Mouse (Mus musculus): ENCODE results near the gene Slamf8. TPM values are rescaled to one million over a fixed set of nuclear protein-coding genes. Genes with fewer than 3 reads are reported as not detected.
A peak's percentile ranks its signal among the peaks of the same experiment; 100 is the strongest.

The Slamf8 gene
- total RNA-seq, 1 experiment: not detected

- Histone ChIP-seq H3K4me1 (ENCODE audit: control insufficient read depth in 2 of 2, insufficient read depth in 2 of 2, low read length in 2 of 2, poor library complexity in 1 of 2) (0 out of 4 replicates have a peak, but pooled peaks cover 0 to 1% of the 10 kb centered on the region in 2 experiments), H3K4me3 (ENCODE audit: insufficient read depth in 1 of 2, low read depth in 1 of 2, low read length in 2 of 2, poor library complexity in 1 of 2, severe bottlenecking in 1 of 2) (no peak overlapping the region), H3K27ac (ENCODE audit: insufficient read depth, low read depth, low read length, poor library complexity, severe bottlenecking) (no peak overlapping the region), H3K9me3 (ENCODE audit: control insufficient read depth, insufficient read depth, low read depth, low read length) (no peaks in the 10 kb centered on the region), H3K9ac (ENCODE audit: insufficient read depth, low read depth, low read length, poor library complexity, severe bottlenecking) (no peak overlapping the region), H3K36me3 (ENCODE audit: control insufficient read depth, insufficient read depth, low read length, poor library complexity, severe bottlenecking) (no peaks in the 10 kb centered on the region)
- TF ChIP-seq ZC3H11A (IDR thresholded peaks at IDR 0.05; ENCODE audit: borderline replicate concordance, low read depth, low read length) (no peak), CHD2 (IDR thresholded peaks at IDR 0.05; ENCODE audit: low read depth, low read length) (no peak), ZNF384 (IDR thresholded peaks at IDR 0.05; ENCODE audit: low read depth, low read length) (no peak), MAFK (IDR thresholded peaks at IDR 0.05; ENCODE audit: insufficient read depth, low read depth, low read length) (no peak), HCFC1 (IDR thresholded peaks at IDR 0.05; ENCODE audit: borderline replicate concordance, insufficient read depth, low read length) (no peak)
- in situ Hi-C loops (cut with MboI; ENCODE audit: low sequenced_read_pairs in 2 of 2, unreplicated experiment in 2 of 2): no loop called here
- no peak for DNase-seq (ENCODE audit: low read depth, low spot score)
These were observed 24.3 kb upstream of the Slamf8 start for GRCm38 (mm10) chr1:172614654-172615053.

- DNase-seq (ENCODE audit: low read depth, low spot score): no peak
- in situ Hi-C loops (cut with MboI; ENCODE audit: low sequenced_read_pairs in 2 of 2, unreplicated experiment in 2 of 2): no loop called here
- H3K4me1 ChIP-seq (ENCODE audit: control insufficient read depth in 2 of 2, insufficient read depth in 2 of 2, low read length in 2 of 2, poor library complexity in 1 of 2): 0 out of 4 replicates have a peak, but pooled peaks cover 0 to 1% of the 10 kb centered on the region in 2 experiments
- H3K9ac ChIP-seq (ENCODE audit: insufficient read depth, low read depth, low read length, poor library complexity, severe bottlenecking): no peak overlapping the region
- no peaks in the 10 kb centered on the region for H3K9me3 ChIP-seq (ENCODE audit: control insufficient read depth, insufficient read depth, low read depth, low read length)
- no peaks in the 10 kb centered on the region for H3K36me3 ChIP-seq (ENCODE audit: control insufficient read depth, insufficient read depth, low read length, poor library complexity, severe bottlenecking)
- TF ChIP-seq HCFC1 (IDR thresholded peaks at IDR 0.05; ENCODE audit: borderline replicate concordance, insufficient read depth, low read length) (no peak), ZNF384 (IDR thresholded peaks at IDR 0.05; ENCODE audit: low read depth, low read length) (no peak), CHD2 (IDR thresholded peaks at IDR 0.05; ENCODE audit: low read depth, low read length) (no peak), ZC3H11A (IDR thresholded peaks at IDR 0.05; ENCODE audit: borderline replicate concordance, low read depth, low read length) (no peak; the same call in 1 of the 2 replicates), MAFK (IDR thresholded peaks at IDR 0.05; ENCODE audit: insufficient read depth, low read depth, low read length) (no peak)
- H3K4me3 ChIP-seq (ENCODE audit: insufficient read depth in 1 of 2, low read depth in 1 of 2, low read length in 2 of 2, poor library complexity in 1 of 2, severe bottlenecking in 1 of 2): no peak overlapping the region
- H3K27ac ChIP-seq (ENCODE audit: insufficient read depth, low read depth, low read length, poor library complexity, severe bottlenecking): no peak overlapping the region
These were observed 22.4 kb upstream of the Slamf8 start for GRCm38 (mm10) chr1:172612745-172613144.

- Histone ChIP-seq H3K4me3 (ENCODE audit: insufficient read depth in 1 of 2, low read depth in 1 of 2, low read length in 2 of 2, poor library complexity in 1 of 2, severe bottlenecking in 1 of 2) (no peak overlapping the region), H3K9me3 (ENCODE audit: control insufficient read depth, insufficient read depth, low read depth, low read length) (no peaks in the 10 kb centered on the region), H3K4me1 (ENCODE audit: control insufficient read depth in 2 of 2, insufficient read depth in 2 of 2, low read length in 2 of 2, poor library complexity in 1 of 2) (no peaks in the 10 kb centered on the region), H3K36me3 (ENCODE audit: control insufficient read depth, insufficient read depth, low read length, poor library complexity, severe bottlenecking) (no peaks in the 10 kb centered on the region), H3K27ac (ENCODE audit: insufficient read depth, low read depth, low read length, poor library complexity, severe bottlenecking) (no peak overlapping the region), H3K9ac (ENCODE audit: insufficient read depth, low read depth, low read length, poor library complexity, severe bottlenecking) (no peak overlapping the region)
- DNase-seq (ENCODE audit: low read depth, low spot score): no peak
- in situ Hi-C loops (cut with MboI; ENCODE audit: low sequenced_read_pairs in 2 of 2, unreplicated experiment in 2 of 2): no loop called here
- TF ChIP-seq ZNF384 (IDR thresholded peaks at IDR 0.05; ENCODE audit: low read depth, low read length) (no peak), HCFC1 (IDR thresholded peaks at IDR 0.05; ENCODE audit: borderline replicate concordance, insufficient read depth, low read length) (no peak), MAFK (IDR thresholded peaks at IDR 0.05; ENCODE audit: insufficient read depth, low read depth, low read length) (no peak), CHD2 (IDR thresholded peaks at IDR 0.05; ENCODE audit: low read depth, low read length) (no peak), ZC3H11A (IDR thresholded peaks at IDR 0.05; ENCODE audit: borderline replicate concordance, low read depth, low read length) (no peak)
These were observed 20.9 kb upstream of the Slamf8 start for GRCm38 (mm10) chr1:172611304-172611703.

GRCm38 (mm10) chr1:172602326-172602725 lies 12.0 kb upstream of the Slamf8 start, which contains the start of gene Fcrl6:
Fcrl6 (minus strand) TSS chr1:172602551.
- DNase-seq (ENCODE audit: low read depth, low spot score): no peak
- TF ChIP-seq CHD2 (IDR thresholded peaks at IDR 0.05; ENCODE audit: low read depth, low read length) (no peak), HCFC1 (IDR thresholded peaks at IDR 0.05; ENCODE audit: borderline replicate concordance, insufficient read depth, low read length) (no peak), MAFK (IDR thresholded peaks at IDR 0.05; ENCODE audit: insufficient read depth, low read depth, low read length) (no peak), ZC3H11A (IDR thresholded peaks at IDR 0.05; ENCODE audit: borderline replicate concordance, low read depth, low read length) (no peak), ZNF384 (IDR thresholded peaks at IDR 0.05; ENCODE audit: low read depth, low read length) (no peak)
- no peak within 1 kb of the TSS for H3K27ac ChIP-seq (ENCODE audit: insufficient read depth, low read depth, low read length, poor library complexity, severe bottlenecking)
- no peaks in the 10 kb centered on the region for H3K36me3 ChIP-seq (ENCODE audit: control insufficient read depth, insufficient read depth, low read length, poor library complexity, severe bottlenecking)
- H3K4me1 ChIP-seq (ENCODE audit: control insufficient read depth in 2 of 2, insufficient read depth in 2 of 2, low read length in 2 of 2, poor library complexity in 1 of 2): no peaks in the 10 kb centered on the region
- no peak within 1 kb of the TSS for H3K4me3 ChIP-seq (ENCODE audit: insufficient read depth in 1 of 2, low read depth in 1 of 2, low read length in 2 of 2, poor library complexity in 1 of 2, severe bottlenecking in 1 of 2)
- H3K9ac ChIP-seq (ENCODE audit: insufficient read depth, low read depth, low read length, poor library complexity, severe bottlenecking): no peak within 1 kb of the TSS
- in situ Hi-C loops (cut with MboI; ENCODE audit: low sequenced_read_pairs in 2 of 2, unreplicated experiment in 2 of 2): no loop called here
- H3K9me3 ChIP-seq (ENCODE audit: control insufficient read depth, insufficient read depth, low read depth, low read length): no peaks in the 10 kb centered on the region

- H3K9ac ChIP-seq (ENCODE audit: insufficient read depth, low read depth, low read length, poor library complexity, severe bottlenecking): no peak overlapping the region
- DNase-seq (ENCODE audit: low read depth, low spot score): peak; percentile 51
These were observed 4.1 kb upstream of the Slamf8 start for GRCm38 (mm10) chr1:172594495-172594894.

More at GRCm38 (mm10) chr1:172594495-172594894, 4.1 kb upstream of the Slamf8 start:
- H3K36me3 ChIP-seq (ENCODE audit: control insufficient read depth, insufficient read depth, low read length, poor library complexity, severe bottlenecking): no peaks in the 10 kb centered on the region
- TF ChIP-seq ZNF384 (IDR thresholded peaks at IDR 0.05; ENCODE audit: low read depth, low read length) (no peak), ZC3H11A (IDR thresholded peaks at IDR 0.05; ENCODE audit: borderline replicate concordance, low read depth, low read length) (0 out of 2 replicates have a peak, but pooled peaks have one; percentile 28), HCFC1 (IDR thresholded peaks at IDR 0.05; ENCODE audit: borderline replicate concordance, insufficient read depth, low read length) (no peak), MAFK (IDR thresholded peaks at IDR 0.05; ENCODE audit: insufficient read depth, low read depth, low read length) (no peak), CHD2 (IDR thresholded peaks at IDR 0.05; ENCODE audit: low read depth, low read length) (no peak)
- in situ Hi-C loops (cut with MboI; ENCODE audit: low sequenced_read_pairs in 2 of 2, unreplicated experiment in 2 of 2): no loop called here
- H3K4me1 ChIP-seq (ENCODE audit: control insufficient read depth in 2 of 2, insufficient read depth in 2 of 2, low read length in 2 of 2, poor library complexity in 1 of 2): no peaks in the 10 kb centered on the region
- H3K4me3 ChIP-seq (ENCODE audit: insufficient read depth in 1 of 2, low read depth in 1 of 2, low read length in 2 of 2, poor library complexity in 1 of 2, severe bottlenecking in 1 of 2): no peak overlapping the region
- H3K27ac ChIP-seq (ENCODE audit: insufficient read depth, low read depth, low read length, poor library complexity, severe bottlenecking): no peak overlapping the region
- no peaks in the 10 kb centered on the region for H3K9me3 ChIP-seq (ENCODE audit: control insufficient read depth, insufficient read depth, low read depth, low read length)
